Mouse (Mus musculus) frontal cortex, postnatal 14 days (tissue): ENCODE measurements at regions not wholly inside any gene's neighbourhood (a gene's known extent, or its start where the extent isn't known, plus 50 kb on each side); places are given as distances from the start of the nearest gene placed in this dataset.

Source experiments
- DNase-seq, 2 experiments: peaks; one replicate each; pipeline ENCODE4 v3.0.0; 2022; ENCODE audit warnings: low spot score in 2 of 2

DNA sequence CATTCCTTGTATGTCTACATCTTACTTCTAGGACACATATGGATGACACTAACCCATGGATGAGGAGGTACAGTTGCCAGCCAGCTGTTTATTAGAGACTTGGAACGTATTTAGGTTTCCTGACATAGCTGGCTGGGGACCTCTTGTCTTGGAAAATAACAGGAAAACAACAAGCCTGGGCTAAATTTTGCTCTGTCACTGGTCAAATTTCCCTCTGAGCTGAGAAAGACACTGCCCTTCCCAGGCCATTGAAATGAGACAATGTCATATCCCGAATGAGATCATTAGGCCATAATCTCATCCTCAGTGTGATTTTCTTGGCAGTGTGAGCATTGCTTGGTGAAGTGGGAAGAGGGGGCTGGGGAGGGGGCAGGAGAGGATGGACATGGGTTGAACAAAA lies 321.9 kb upstream of the Pard3b start:
- no peak for DNase-seq

DNA sequence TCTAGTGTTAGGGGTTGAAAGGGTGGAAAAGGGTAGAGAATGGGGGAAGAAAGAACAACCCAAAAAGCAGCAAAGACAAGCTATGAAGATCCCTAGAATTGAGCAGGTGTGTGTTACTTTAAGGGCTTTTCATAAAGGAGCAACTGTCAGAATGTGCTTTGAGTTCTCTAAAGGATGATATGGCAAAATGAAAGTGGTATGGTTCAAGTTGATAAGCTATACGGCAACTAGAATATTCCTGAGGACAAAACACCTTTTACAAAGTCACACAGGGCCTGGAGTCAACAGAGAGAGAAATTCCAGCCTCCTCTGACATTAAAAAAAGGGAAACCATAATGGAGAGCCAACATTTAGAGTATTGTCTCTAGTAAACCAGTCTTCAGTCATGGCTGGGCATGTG lies 320.6 kb upstream of the Pard3b start:
- no peak for DNase-seq

DNA sequence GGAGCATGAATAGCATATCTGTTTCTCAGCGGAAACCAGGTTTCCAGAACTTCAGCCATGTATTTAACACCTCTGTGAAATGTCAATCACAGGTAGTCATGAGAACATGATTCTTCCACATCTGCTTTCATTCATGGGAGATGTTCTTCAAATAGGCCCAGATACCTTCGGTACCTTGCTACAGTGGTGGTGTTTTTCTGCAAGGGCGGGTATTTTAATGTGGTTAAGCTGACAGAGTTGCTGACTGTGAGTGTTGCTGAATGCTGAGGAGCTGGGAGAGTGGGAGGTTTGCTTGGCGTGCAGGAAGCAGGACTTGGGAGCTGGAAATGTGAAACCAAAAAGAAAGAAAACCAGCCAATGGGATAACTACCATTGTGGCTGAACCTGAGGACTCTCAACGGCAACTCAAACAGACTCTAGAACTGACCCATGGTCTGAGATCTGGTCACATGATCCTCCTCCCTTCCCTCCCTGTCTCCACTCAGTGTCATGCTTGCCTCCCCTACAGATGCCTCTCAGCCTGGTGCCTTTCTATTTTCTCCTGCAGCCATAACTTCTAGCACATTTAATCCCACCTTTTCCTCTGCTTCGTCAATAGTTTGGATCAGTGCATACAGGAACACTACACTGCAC lies 317.0 kb upstream of the Pard3b start:
- DNase-seq: no peak

DNA sequence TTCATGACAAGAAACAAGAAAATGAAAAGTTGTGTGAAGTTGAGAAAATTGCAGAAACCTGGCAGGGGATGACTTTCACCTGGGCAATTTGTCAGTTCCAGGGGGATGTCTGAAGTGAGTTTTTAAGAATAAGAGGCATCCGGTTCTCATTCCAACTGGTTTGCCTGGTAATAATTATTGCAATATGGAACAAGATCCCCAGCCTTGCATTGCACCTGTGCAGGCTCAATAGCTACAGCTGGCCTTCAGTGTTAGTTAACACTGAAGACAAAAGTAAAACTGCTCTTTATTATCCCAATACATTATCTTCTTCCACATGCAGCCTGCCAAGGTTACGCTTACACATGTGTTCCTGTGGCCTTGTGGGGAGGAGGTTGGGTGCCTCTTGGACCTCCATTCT lies 307.2 kb upstream of the Pard3b start:
- no peak for DNase-seq

DNA sequence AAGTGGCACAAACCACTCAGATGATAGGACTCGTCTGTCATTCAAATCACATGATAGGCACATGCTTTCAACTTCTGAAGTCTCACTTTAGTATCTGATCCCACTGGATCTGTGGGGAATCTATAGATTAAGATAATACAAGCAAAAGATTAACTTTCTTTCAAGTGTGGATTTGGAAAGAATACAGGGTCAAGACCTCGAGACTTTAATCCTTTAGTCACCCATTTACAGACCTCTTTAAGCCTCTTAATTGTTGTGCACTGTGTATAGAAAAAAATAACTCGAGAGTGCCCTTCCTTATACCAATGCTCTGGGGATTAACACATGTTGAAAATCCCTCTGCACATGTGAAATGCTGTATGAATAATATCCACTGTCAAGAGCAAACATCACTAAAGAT lies 306.7 kb upstream of the Pard3b start:
- DNase-seq: no peak

DNA sequence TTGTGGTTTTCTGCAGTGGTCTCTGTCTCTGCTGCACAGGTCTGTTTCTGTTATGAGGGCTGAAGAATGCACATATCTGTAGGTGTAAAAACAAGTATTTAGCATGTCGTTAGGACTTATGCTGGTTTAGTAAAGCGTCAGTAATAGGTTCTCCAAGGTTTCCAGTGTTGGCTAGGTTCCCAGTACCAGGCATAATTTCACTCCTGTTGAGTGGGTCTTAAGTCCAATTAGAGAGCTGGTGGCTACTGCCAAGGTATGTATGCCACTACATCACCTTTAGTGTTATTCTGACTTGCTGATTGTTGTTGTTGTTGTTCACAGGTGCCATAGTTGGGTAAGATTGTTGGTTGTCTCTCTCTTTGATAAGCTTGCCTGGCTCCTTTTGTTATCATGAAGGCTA lies 302.3 kb upstream of the Pard3b start:
- no peak for DNase-seq

DNA sequence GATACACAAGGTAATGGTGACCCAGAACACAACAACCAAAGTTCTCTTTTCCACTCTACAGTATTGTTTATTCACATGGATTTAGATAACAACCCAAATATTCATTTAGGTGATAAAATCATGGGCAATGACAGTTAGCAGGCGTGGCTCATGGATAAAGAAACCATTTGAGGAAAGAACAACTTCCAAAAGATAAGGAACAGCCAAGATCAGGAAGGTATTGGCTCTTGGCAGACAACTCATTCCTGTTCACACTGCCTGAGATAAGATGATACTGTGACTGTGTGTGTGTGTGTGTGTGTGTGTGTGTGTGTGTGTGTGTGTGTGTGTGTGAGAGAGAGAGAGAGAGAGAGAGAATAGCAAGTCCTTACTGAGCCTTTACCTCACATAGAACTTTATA lies 285.7 kb upstream of the Pard3b start:
- DNase-seq: no peak

DNA sequence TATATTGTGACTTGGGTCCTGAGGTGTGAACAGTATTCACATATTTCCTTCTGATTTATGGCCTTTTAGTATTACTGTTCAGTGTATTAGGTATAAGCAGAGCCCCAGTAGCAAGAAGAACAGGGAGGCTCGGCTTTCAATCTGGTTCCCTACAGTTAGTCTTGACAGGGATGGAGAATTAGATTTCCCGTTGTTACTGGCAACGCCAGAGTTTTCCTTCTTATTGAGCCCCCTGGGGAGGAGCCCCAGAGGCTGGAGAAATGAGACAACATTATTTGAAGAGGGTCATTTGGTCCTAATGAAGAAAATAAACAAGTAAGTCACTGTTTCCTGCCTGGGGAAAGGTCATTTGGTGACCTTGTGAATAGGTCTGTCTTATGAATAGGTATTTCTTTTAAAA lies 285.1 kb upstream of the Pard3b start:
- no peak for DNase-seq

DNA sequence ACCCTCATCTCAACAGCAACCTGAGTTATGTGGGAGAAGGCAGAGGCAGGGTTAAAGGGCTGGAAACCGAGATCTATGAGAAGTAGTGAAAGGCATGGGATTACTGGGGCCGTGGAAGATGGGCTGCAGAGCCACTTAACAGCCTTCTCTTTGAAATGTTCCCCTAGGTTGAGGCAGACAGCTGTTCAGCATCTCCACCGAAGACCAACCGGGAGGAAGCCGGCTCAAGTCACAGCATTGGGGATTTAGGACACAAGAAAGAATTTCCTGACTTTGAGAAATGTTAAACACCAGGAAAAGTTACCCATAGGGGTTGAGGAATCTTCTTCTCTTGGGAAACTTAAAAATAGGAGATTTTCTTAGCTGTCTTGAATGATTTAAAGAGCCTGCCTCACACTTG lies 283.4 kb upstream of the Pard3b start:
- DNase-seq: no peak

DNA sequence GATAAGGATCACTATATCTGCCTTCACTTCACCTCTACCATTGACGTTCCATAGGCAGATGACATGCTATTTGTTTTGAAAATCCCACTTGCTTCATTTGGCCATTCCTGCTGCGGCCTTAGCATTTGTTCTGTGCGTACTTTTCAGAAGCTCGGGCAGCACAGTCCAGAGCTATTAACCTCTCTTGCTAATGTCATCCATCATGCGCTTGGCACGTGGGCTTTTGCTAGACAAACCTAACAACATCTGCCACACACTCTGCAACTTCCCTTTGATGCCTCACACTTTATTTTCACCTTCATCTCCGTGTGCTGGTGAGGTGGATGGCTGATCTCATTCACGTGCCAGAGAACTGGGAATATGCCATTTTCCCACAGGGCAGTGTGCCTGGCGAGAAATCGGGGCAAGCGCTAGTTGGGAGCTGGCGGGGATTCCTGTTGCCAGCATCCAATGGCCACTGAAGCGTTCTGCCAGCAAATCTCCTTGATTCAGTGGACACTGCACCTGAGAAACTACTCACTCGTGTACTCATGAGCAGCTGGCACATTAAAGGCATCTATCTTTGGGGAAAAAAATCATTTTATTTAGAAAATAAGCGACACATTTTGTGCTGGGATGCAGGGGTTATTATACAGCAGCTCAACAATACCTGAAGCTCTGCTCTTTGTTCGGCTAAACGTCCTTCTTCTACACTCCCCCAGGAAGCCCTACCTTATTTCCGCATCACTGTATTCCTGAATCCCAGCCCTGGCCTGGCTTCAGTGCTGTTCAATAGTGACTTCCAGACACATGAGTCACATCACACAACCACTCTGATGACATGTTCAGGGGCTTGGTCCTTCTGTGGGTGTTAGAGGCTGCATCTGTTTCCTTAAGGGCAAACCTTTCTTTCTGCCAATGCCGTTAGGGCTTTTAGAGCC lies 279.4 kb upstream of the Pard3b start:
- DNase-seq: no peak

DNA sequence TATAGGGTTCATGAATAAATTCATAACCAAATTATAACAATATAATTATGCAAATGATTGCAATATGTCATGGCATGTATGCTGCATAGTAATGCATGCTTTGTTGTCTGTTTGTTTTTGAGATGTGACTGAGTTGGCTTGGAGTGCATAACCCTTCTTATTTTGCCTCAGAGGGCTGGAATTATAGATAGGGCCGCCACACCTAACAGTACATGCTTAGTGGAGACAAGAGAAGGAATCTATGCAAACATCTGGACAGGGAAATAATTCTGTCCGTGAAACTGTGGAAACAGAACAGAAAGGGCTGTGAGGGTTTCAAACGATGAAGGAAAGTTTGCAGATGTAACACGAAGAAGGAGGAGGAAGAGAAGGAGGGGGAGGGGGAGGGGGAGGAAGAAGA lies 266.0 kb upstream of the Pard3b start:
- DNase-seq: no peak

DNA sequence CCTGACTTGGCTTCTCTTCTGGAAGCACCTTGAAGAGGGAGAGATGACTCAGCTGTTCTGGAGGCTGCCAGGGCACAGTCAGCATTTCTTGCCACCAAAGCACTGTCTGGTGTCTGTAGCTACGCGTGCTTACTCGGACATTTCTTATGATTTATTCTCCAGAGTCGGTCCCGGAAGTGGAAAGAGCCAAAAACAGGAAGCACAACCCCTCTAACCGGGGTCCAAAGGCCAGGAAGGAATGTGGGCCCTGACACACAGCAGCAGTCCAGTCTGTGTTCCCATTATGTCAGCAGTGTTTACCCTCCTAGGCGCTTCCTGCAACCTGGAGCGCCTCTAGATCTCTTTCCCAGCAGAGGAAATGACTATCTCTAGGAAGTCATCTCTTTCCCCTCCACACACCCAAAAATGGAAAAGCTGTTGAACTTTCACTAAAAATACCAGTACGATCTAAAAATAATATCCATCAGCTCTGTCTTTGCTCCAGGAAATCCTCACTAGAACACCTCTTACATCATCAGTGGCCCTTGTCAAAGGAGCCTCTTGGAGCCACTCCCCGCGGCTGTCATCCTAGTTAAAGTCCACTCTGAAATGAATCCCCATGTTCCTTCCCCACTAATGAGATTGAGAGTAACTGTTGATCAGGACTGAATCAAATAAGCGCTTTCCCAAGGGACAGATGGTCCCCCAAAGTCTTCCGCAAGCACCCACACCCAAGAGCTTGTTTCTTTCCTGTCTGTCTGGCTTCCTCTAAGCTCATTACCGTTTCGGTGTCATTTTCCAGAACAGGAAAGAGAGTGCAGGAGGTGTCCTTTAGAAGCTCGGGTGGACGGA lies 264.7 kb upstream of the Pard3b start:
- no peak for DNase-seq

DNA sequence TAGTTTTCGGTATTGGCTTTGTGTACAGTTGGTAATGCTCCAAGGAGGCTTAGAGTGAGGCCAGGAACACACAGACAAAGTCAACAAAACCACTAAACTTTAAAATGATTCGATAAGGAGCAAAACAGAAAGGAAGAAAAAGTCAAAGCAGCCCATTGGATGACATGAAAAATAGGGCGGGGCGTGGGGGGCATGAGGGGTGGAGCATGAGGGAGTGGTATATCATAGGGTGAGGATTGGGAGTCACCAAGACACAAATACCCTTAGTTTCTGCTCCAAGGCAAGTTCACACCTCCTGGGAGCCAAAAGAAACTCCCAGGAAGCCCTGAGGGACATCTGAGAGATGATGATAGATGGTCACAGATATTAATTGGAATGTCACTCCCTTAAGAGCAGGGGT lies 262.2 kb upstream of the Pard3b start:
- DNase-seq: no peak

DNA sequence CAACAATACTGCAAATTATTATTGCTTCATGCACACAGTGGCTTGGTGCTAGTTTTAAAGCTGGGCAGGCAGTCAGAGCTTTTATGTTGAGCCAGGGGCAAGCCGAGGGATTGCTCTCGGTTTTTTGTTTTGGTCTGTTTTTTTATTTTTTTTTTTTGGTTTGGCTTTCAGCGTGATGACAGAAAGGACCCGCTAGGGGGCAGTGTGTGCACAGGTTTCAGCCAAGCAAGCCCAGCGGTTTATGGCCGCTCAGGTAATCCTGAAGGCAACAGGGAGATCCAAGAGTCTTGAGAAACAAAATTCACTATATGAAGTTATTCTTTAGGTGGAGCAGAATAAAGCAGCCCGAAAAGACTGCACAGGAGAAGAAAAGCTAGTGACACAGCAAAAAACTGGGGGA lies 261.6 kb upstream of the Pard3b start:
- peak in 1 of 2 experiments; percentile 51 for DNase-seq

DNA sequence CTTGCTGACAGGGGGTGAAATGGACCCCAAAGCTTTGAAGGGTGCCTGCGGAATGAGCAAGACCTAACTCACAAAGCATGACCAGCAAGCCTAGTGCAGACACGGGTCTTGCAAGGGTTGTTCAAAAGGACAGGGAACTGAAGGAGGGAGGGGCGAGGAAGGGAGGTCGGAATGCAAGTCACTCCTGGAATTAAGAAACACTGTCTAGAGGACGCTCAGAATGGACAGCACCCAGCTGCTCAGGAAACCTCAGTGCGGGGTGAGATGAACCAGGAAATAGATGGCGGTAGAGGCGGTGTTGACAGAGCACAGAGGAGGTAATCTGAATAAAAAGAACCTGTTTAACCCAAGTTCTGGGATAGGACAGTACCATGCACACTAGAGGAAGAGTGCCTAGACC lies 260.4 kb upstream of the Pard3b start:
- DNase-seq: no peak

DNA sequence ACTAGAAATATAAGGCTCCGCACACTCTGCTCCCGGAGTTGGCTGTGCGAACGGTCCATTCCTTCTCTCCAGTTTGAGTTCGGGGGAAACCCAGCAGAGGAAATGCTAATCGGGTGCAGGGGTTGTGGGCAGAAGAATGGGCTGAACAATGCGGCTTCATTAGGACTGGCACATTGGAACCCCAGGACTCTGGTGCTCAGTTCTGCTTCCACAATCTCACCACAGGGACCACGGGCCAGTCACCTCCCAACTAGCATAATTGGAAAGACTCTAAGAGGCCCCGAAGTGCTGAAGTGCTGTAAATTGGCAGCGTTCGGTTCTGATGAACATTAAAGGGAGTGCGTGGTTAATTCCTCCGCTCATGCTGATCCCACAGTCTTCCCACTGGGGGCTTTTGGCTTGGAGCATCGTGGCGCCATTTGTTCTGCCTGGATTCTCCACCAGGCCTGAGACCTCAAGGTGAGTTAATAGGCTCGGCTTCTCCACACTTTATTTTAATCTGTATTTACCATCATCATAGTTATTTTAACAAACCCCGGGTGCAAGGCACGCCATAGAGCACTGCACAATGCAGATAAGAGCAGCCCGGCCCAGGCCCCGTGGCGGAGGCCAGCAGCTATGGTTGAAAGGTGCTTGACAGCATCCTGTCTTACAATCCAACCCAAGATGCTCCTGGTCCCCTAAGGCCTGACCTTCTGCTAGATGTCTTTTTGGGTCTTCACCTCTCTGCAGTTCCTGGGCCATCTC lies 258.7 kb upstream of the Pard3b start:
- DNase-seq: no peak

DNA sequence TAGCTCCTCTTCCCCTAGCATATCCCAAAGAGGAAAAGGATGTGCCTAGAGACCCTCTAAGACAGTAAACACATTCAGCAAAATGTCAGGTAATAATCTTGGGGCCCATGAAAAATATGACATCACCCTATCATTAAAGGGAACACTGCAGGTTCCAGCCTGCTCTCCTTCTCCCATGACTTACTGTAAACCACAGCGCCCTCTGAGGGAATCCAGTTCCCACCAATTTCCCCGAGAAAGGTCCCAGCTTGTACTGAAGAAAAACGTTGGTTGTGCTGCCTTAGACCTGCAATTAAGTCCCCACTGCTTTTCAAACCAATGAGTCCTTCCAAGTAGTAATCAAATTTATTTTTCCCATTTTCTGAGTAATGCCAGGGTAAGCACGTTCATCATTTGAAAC lies 251.0 kb upstream of the Pard3b start:
- DNase-seq: no peak

DNA sequence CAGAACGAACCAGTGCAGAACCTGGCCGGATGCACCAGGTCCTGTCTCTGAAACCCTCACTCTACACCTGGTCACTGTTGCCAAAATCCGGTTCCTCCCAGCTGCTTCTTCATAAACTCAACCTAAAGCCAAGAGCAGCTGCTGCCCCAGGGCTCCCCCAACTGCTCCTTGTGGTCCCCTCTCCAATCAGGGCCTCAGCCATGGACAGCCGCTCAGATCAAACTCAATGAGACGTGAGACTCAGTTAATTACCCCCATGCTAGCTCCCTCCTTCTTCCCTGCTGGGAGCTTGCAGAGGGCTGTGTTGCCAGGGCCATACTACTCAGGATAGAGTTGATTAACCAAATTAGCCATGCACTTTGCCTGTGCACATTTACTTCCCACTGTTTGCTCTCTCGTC lies 240.8 kb upstream of the Pard3b start:
- no peak for DNase-seq

DNA sequence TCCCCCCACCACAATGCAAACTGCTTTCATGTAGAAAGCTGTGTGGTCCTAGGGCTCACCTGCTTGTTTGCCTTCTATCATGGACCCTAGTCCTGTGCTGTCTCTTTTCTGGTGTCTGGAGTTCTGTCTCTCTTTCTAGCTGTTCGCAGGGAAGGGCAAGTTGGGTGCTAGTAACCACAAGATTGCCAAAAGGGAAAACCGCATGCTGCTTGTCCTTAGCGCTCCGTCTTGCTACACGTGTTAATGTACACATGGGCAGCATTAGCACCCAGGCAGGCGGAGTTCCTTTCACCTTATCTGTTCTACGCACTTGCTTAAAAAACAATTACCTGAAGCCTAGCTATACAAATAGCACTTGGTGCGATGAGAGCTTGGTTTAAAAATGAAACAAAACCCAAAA lies 236.3 kb upstream of the Pard3b start:
- DNase-seq: no peak

DNA sequence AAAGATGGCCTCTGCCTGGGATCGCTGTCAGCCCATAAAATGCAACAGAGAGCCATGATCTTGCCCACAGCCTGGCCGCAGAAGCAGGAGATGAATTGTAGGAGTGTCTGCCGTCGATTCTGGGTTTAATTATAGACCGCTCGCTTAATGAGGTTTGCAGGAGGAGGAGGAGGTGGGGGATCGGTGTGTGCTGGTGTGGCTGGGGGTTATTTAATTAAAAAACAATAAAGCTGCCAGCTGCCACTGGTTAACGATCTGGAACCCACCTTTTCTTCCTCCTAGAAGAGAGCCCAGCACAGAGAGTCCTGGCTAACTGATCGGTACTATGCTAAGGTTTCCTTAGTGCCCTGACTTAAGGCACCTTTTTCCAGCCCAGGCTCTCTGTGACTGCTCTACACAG lies 231.4 kb upstream of the Pard3b start:
- DNase-seq: no peak

DNA sequence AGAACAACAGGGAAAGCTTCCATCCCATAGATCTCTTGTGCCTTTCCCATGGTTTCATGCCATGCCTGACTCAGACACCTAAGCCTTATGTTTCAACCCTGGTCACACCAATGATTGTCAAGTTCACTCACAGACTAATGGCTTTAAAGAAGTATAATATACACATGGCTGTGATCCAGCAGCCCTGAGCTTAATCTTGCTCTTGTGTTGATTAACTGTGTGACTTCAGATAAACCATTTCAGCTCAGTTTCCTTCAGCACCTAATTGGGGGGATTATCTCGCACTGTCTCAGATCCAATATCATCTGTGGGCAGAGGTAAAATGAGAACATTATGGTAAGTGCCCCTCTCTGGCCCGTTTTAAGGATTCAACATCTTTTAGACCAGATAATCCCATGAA lies 223.9 kb upstream of the Pard3b start:
- no peak for DNase-seq
